Mouse (Mus musculus): ENCODE measurements at regions not wholly inside any gene's neighbourhood (a gene's known extent, or its start where the extent isn't known, plus 50 kb on each side); places are given as distances from the start of the nearest gene placed in this dataset.

DNA sequence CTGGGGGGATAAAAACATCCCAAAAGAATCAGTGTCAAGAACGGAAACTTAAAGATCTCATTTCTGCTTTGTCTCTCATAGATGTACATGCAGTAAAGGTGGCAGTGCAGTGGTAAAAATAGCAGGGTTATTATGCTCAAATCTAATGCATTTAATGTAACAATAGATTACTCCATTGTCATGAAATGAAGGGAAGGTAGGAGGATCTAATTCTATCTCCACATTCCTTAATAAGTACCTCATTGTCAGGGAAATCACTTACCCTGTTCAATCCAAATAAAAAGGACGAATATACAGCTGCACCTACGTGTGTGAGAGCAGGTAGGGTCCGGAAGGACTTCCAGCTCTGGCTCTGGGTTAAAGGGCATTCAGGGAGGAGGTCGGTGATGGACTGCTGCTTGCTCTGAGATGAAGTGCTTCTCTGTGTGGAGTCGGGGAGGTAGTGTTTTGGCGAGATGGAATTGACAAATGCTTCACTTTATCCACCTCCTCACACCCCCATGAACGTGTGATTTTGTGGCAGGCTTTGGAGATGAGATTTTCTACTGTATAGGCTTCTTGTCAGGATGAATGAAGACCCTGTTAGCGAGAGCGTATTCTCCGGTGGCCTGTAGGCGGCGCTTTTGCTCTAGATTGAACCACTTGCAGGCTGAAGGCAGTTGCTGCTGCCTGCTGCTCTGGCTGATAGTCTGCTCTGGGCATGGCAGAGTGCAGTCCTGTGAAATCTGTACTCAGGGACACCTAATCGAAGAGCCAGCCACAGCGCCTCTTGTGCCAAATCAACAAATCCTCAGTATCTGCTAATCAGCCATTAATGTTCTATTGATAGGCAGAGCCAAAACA is 424.5 kb downstream of the Igsf11 start:
- TF ChIP-seq CTCF (conservative IDR thresholded peaks at IDR 0.05; ENCODE audit: insufficient read depth, insufficient read length, low read depth, low read length) (no peak; the same call in 1 of the 2 replicates), POLR2A (IDR thresholded peaks at IDR 0.05; ENCODE audit: low read depth, low read length) (no peak)
- no peaks in the 10 kb centered on the region for H3K4me1 ChIP-seq (ENCODE audit: control insufficient read depth, insufficient read depth, low read length)
- no peak overlapping the region for H3K4me3 ChIP-seq (ENCODE audit: insufficient read depth, low read depth, low read length)
- 24% methylated on average over 15 of the region's 15 CpGs for WGBS
- H3K27ac ChIP-seq (ENCODE audit: insufficient read depth, low read depth, low read length), result no peak overlapping the region
- H3K27me3 ChIP-seq (replicated peaks; ENCODE audit: control insufficient read depth, insufficient read depth, low read length), result no peaks in the 10 kb centered on the region
- peak; percentile 22 for DNase-seq
- no peaks in the 10 kb centered on the region for H3K36me3 ChIP-seq (ENCODE audit: control insufficient read depth, insufficient read depth, low read length)

DNA sequence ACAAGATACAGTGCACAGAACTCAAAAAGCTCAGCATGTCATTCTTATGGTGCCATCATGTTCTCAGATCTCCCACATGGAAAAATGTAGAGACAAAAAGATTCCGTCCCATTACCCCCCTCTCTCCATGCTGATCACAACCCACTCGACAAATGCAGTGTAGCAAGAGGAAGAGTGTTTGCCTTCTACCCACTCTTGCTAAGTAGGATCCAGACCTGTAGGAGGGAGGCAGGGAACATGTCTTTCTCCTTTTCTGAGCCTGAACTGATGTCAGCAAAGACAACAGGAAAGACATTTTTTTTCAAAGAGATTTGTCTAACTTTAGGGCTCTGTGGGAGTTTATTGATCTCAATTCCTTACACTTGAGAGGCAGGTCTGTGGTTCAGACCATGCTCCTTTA is 433.2 kb downstream of the Igsf11 start:
- DNase-seq, result no peak
- no peaks in the 10 kb centered on the region for H3K27me3 ChIP-seq (replicated peaks; ENCODE audit: control insufficient read depth, insufficient read depth, low read length)
- 88% methylated on average over 2 of the region's 2 CpGs for WGBS
- H3K4me1 ChIP-seq (ENCODE audit: control insufficient read depth, insufficient read depth, low read length), result no peaks in the 10 kb centered on the region
- no peaks in the 10 kb centered on the region for H3K36me3 ChIP-seq (ENCODE audit: control insufficient read depth, insufficient read depth, low read length)
- H3K27ac ChIP-seq (ENCODE audit: insufficient read depth, low read depth, low read length), result no peak overlapping the region
- TF ChIP-seq POLR2A (IDR thresholded peaks at IDR 0.05; ENCODE audit: low read depth, low read length), result no peak
- no peak for TF ChIP-seq CTCF (conservative IDR thresholded peaks at IDR 0.05; ENCODE audit: insufficient read depth, insufficient read length, low read depth, low read length)
- no peak overlapping the region for H3K4me3 ChIP-seq (ENCODE audit: insufficient read depth, low read depth, low read length)

DNA sequence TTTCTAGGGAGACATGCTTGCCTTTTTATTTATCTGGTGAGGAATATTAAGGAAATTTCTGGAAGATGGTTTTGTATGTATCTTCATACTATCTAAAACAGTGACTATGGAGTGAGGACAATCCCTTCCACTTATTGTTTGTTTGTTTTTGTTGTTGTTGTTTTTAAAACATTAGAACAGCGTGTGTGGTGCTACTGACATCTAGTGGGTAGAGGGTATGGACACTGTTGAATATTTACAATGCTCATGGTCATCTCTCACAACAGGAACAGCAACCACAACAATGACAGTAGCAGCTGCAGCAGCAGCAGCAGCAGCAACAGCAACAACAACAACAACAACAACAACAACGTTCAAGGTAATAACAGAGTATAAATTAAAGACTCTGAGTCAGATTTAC is 471.2 kb downstream of the Igsf11 start:
- no peak for TF ChIP-seq POLR2A (IDR thresholded peaks at IDR 0.05; ENCODE audit: low read depth, low read length)
- TF ChIP-seq CTCF (conservative IDR thresholded peaks at IDR 0.05; ENCODE audit: insufficient read depth, insufficient read length, low read depth, low read length), result no peak
- no peaks in the 10 kb centered on the region for H3K4me1 ChIP-seq (ENCODE audit: control insufficient read depth, insufficient read depth, low read length)
- no peak overlapping the region for H3K4me3 ChIP-seq (ENCODE audit: insufficient read depth, low read depth, low read length)
- WGBS, result 58% methylated on average over 2 of the region's 2 CpGs
- H3K36me3 ChIP-seq (ENCODE audit: control insufficient read depth, insufficient read depth, low read length), result no peaks in the 10 kb centered on the region
- H3K27me3 ChIP-seq (replicated peaks; ENCODE audit: control insufficient read depth, insufficient read depth, low read length), result no peaks in the 10 kb centered on the region
- no peak for DNase-seq
- no peak overlapping the region for H3K27ac ChIP-seq (ENCODE audit: insufficient read depth, low read depth, low read length)

DNA sequence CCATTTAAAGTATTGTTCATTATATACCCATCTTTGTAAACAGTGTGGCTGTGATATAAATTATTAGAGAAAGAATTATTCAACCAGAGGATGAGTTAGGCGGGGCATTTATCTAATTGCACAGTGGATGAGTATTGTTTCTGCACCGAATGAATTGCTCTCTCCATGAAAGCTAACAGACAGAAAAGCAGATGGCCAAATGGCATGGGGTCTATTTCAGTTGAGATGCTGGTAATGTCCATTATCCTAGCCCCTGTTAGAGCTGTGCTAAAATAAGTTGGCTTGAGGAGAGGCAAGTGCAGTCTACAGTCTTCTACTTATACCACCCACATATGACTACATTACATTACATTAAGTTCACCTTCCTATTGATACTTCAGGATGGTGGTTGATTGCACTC is 475.8 kb downstream of the Igsf11 start:
- TF ChIP-seq CTCF (conservative IDR thresholded peaks at IDR 0.05; ENCODE audit: insufficient read depth, insufficient read length, low read depth, low read length) (no peak), POLR2A (IDR thresholded peaks at IDR 0.05; ENCODE audit: low read depth, low read length) (no peak)
- WGBS, result 81% methylated on average over 2 of the region's 2 CpGs
- H3K27me3 ChIP-seq (replicated peaks; ENCODE audit: control insufficient read depth, insufficient read depth, low read length), result no peaks in the 10 kb centered on the region
- H3K36me3 ChIP-seq (ENCODE audit: control insufficient read depth, insufficient read depth, low read length), result no peaks in the 10 kb centered on the region
- no peak for DNase-seq
- H3K4me1 ChIP-seq (ENCODE audit: control insufficient read depth, insufficient read depth, low read length), result no peaks in the 10 kb centered on the region
- H3K27ac ChIP-seq (ENCODE audit: insufficient read depth, low read depth, low read length), result no peak overlapping the region
- no peak overlapping the region for H3K4me3 ChIP-seq (ENCODE audit: insufficient read depth, low read depth, low read length)

DNA sequence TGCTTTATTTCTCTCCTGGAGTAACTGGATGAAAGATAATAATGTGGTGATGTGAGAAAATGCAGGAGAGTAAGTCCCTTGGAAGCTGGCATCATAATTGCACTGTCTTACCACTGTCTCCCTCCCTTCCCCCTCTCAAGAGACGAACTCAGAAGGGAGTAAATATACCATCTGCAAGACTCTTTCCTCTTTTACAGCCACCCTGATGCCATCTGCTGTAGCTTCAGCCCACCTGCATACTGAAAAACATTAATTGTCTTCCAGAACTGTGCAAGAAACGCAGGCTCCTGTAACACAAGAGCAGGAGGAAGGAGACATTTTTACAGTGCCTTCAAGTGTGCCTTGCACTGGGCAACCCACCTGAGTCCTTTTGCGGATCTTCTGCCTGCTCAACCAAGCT is 482.1 kb downstream of the Igsf11 start:
- TF ChIP-seq CTCF (conservative IDR thresholded peaks at IDR 0.05; ENCODE audit: insufficient read depth, insufficient read length, low read depth, low read length) (no peak), POLR2A (IDR thresholded peaks at IDR 0.05; ENCODE audit: low read depth, low read length) (no peak)
- H3K36me3 ChIP-seq (ENCODE audit: control insufficient read depth, insufficient read depth, low read length), result no peaks in the 10 kb centered on the region
- H3K4me1 ChIP-seq (ENCODE audit: control insufficient read depth, insufficient read depth, low read length), result no peaks in the 10 kb centered on the region
- WGBS, result 64% methylated on average over 3 of the region's 3 CpGs
- no peaks in the 10 kb centered on the region for H3K27me3 ChIP-seq (replicated peaks; ENCODE audit: control insufficient read depth, insufficient read depth, low read length)
- DNase-seq, result no peak
- no peak overlapping the region for H3K27ac ChIP-seq (ENCODE audit: insufficient read depth, low read depth, low read length)
- no peak overlapping the region for H3K4me3 ChIP-seq (ENCODE audit: insufficient read depth, low read depth, low read length)

DNA sequence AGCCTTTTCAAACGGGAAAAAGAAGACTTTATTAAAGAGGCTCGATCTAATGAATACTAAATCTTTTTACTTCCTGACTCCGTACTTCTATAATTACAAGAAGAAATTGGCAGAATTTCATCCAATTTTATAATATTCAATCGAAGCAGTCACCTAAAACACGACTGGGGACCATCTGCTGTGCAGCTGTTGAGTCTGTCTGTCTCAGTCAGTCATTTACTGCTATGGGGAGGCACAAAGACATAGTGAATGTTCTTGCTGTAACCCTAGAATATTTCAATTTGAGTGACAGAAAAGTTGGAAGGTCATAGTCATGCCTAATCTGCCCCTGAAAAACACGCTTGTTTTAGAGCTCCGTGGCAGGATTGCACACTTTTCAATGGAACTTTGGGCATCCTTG is 487.5 kb downstream of the Igsf11 start:
- Histone ChIP-seq H3K36me3 (ENCODE audit: control insufficient read depth, insufficient read depth, low read length) (no peaks in the 10 kb centered on the region), H3K27me3 (replicated peaks; ENCODE audit: control insufficient read depth, insufficient read depth, low read length) (no peaks in the 10 kb centered on the region), H3K4me3 (ENCODE audit: insufficient read depth, low read depth, low read length) (no peak overlapping the region), H3K27ac (ENCODE audit: insufficient read depth, low read depth, low read length) (no peak overlapping the region), H3K4me1 (ENCODE audit: control insufficient read depth, insufficient read depth, low read length) (no peaks in the 10 kb centered on the region)
- TF ChIP-seq POLR2A (IDR thresholded peaks at IDR 0.05; ENCODE audit: low read depth, low read length) (no peak), CTCF (conservative IDR thresholded peaks at IDR 0.05; ENCODE audit: insufficient read depth, insufficient read length, low read depth, low read length) (no peak)
- WGBS, result 66% methylated on average over 7 of the region's 7 CpGs
- no peak for DNase-seq

DNA sequence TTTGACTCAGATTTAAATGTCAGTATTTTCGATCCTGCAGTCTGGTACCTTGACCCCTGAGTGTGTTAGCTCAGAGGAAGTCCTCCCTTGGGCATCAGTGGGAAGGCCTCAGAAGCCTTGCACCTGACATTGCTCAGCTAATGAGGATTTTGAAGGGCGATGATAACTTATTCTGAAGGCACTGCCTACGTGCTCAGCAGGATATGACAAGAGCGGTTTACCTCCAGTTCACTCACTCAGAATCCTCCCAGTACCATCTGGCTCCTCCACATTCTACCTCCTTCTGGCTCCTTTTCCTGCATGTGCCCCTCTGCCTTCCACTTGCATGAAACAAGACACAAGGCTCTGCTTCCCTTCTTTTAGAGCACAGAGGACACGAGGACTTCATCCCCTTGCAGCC is 497.5 kb downstream of the Igsf11 start:
- H3K36me3 ChIP-seq (ENCODE audit: control insufficient read depth, insufficient read depth, low read length), result no peaks in the 10 kb centered on the region
- H3K4me3 ChIP-seq (ENCODE audit: insufficient read depth, low read depth, low read length), result no peak overlapping the region
- WGBS, result 44% methylated on average over 5 of the region's 5 CpGs
- no peak for TF ChIP-seq CTCF (conservative IDR thresholded peaks at IDR 0.05; ENCODE audit: insufficient read depth, insufficient read length, low read depth, low read length)
- TF ChIP-seq POLR2A (IDR thresholded peaks at IDR 0.05; ENCODE audit: low read depth, low read length), result no peak
- no peaks in the 10 kb centered on the region for H3K27me3 ChIP-seq (replicated peaks; ENCODE audit: control insufficient read depth, insufficient read depth, low read length)
- no peak overlapping the region for H3K27ac ChIP-seq (ENCODE audit: insufficient read depth, low read depth, low read length)
- H3K4me1 ChIP-seq (ENCODE audit: control insufficient read depth, insufficient read depth, low read length), result no peaks in the 10 kb centered on the region
- no peak for DNase-seq

Measured in kidney, adult 2 months (tissue).